22 mouse cellular contexts compared by ENCODE assay signal in genomic region chr5:108475977-108476376, GRCm38 (mm10). TPM values are rescaled to one million over a fixed set of nuclear protein-coding genes. Genes with fewer than 3 reads are reported as not detected.
"Had no signal": no experiment of that assay in that cellular context is flagged by ENCODE, and none has a peak within 500 bp of the region (broad histone marks: within the 10 kb centered on the region; RNA-seq: fewer than 3 reads in every experiment).

No protein-coding gene starts in this region.

- H3K9ac ChIP-seq: kidney, embryonic 15.5 days; liver, embryonic 15.5 days; lung, embryonic 15.5 days; midbrain, embryonic 13.5 days; neural tube, embryonic 13.5 days had no signal

- DNase-seq: kidney, adult 11 months; kidney, adult 8-10 months; kidney, postnatal 10 days; kidney, postnatal 36 days; lung, adult 18-20 months; lung, postnatal 10 days; lung, postnatal 36 days; retina, postnatal 1 day; thymus, postnatal 25 days had no signal

- H3K4me2 ChIP-seq: kidney, embryonic 15.5 days; liver, embryonic 11.5 days; liver, embryonic 15.5 days; lung, embryonic 15.5 days; midbrain, embryonic 13.5 days; neural tube, embryonic 13.5 days had no signal

- H3K27ac ChIP-seq: kidney, embryonic 15.5 days; left cerebral cortex, adult 2 months; liver, embryonic 15.5 days; lung, embryonic 15.5 days; midbrain, embryonic 10.5 days; midbrain, embryonic 13.5 days; neural tube, embryonic 13.5 days; stomach, postnatal 0 days had no signal

- ATAC-seq: inflammation-experienced regulatory T-cells, adult 6 months; midbrain, embryonic 13.5 days; midbrain, embryonic 16.5 days had no signal

- H3K4me3 ChIP-seq: kidney, embryonic 15.5 days; left cerebral cortex, adult 2 months; liver, embryonic 15.5 days; lung, embryonic 15.5 days; megakaryocyte, embryonic 14.5 days; midbrain, embryonic 10.5 days; midbrain, embryonic 13.5 days; myocyte; neural tube, embryonic 13.5 days had no signal

- H3K27me3 ChIP-seq: kidney, embryonic 15.5 days; liver, embryonic 15.5 days; lung, embryonic 15.5 days; megakaryocyte, embryonic 14.5 days; midbrain, embryonic 13.5 days; neural tube, embryonic 13.5 days had no signal

- H3K4me1 ChIP-seq: kidney, embryonic 15.5 days; liver, embryonic 15.5 days; lung, embryonic 15.5 days; midbrain, embryonic 10.5 days; midbrain, embryonic 13.5 days; neural tube, embryonic 13.5 days had no signal

- H3K9me3 ChIP-seq: kidney, embryonic 15.5 days; liver, embryonic 15.5 days; lung, embryonic 15.5 days; megakaryocyte, embryonic 14.5 days; midbrain, embryonic 10.5 days; midbrain, embryonic 13.5 days; neural tube, embryonic 13.5 days had no signal

RNA-seq across cellular contexts. Expression of gene Mfsd7a, which starts 27.3 kb away (rescaled TPM):
- polyA plus RNA-seq: inflammation-experienced regulatory T-cells, adult 6 months; liver, embryonic 11.5 days; midbrain, embryonic 13.5 days had no signal
